Mouse (Mus musculus): ENCODE results near the gene Mansc4. TPM values are rescaled to one million over a fixed set of nuclear protein-coding genes. Genes with fewer than 3 reads are reported as not detected.

The Mansc4 gene
- total and polyA plus RNA-seq, 3 experiments, result 0.21 TPM; not detected in 2

GRCm38 (mm10) chr6:147062694-147063093 lies 24.1 kb downstream of the Mansc4 start:
- Histone ChIP-seq H3K9me3 (replicated peaks; ENCODE audit: insufficient read depth, low read length) (no peaks in the 10 kb centered on the region), H3K79me2 (ENCODE audit: control insufficient read depth, insufficient read depth, low read length, poor library complexity) (no peaks in the 10 kb centered on the region), H3K27ac (ENCODE audit: control insufficient read depth, low read depth, low read length) (no peak overlapping the region), H3K9ac (ENCODE audit: control insufficient read depth, low read depth, low read length, poor library complexity, severe bottlenecking) (no peak overlapping the region), H3K4me3 (ENCODE audit: control insufficient read depth in 1 of 2, insufficient read depth in 1 of 2, low read depth in 2 of 2, low read length in 2 of 2) (no peak overlapping the region), H3K27me3 (ENCODE audit: control insufficient read depth in 1 of 2, insufficient read depth in 2 of 2, low read length in 2 of 2) (no peaks in the 10 kb centered on the region), H3K4me1 (ENCODE audit: control insufficient read depth in 1 of 2, insufficient read depth in 2 of 2, low read length in 2 of 2) (no peaks in the 10 kb centered on the region), H3K36me3 (ENCODE audit: control insufficient read depth in 1 of 2, insufficient read depth in 2 of 2, low read length in 2 of 2) (peaks cover 0 to 7% of the 10 kb centered on the region in 2 experiments; a peak in 2 of 4 replicates)
- no peak for DNase-seq (ENCODE audit: low read depth, low spot score)
- TF ChIP-seq HCFC1 (IDR thresholded peaks at IDR 0.05; ENCODE audit: low read depth, low read length), result no peak
- TF ChIP-seq POLR2AphosphoS2 (IDR thresholded peaks at IDR 0.05; ENCODE audit: low read length), result no peak
- no peak for TF ChIP-seq TCF12 (IDR thresholded peaks at IDR 0.05; ENCODE audit: low read depth, low read length)
- TF ChIP-seq JUND (IDR thresholded peaks at IDR 0.05; ENCODE audit: low read depth, low read length), result no peak
- TF ChIP-seq USF1 (IDR thresholded peaks at IDR 0.05; ENCODE audit: low read depth, low read length), result no peak
- TF ChIP-seq TAL1 (IDR thresholded peaks at IDR 0.05; ENCODE audit: low read length), result no peak
- TF ChIP-seq MAZ (IDR thresholded peaks at IDR 0.05; ENCODE audit: low read depth, low read length), result no peak
- TF ChIP-seq MEF2A (IDR thresholded peaks at IDR 0.05; ENCODE audit: extremely low read depth, insufficient replicate concordance, low read depth, low read length, poor library complexity, severe bottlenecking), result no peak
- TF ChIP-seq ZNF384 (IDR thresholded peaks at IDR 0.05; ENCODE audit: low read depth, low read length), result no peak
- TF ChIP-seq POLR2AphosphoS5 (IDR thresholded peaks at IDR 0.05; ENCODE audit: borderline replicate concordance, low read depth, low read length), result no peak
- no peak for TF ChIP-seq UBTF (IDR thresholded peaks at IDR 0.05; ENCODE audit: borderline replicate concordance, insufficient read depth, low read depth, low read length)
- no peak for TF ChIP-seq EP300 (IDR thresholded peaks at IDR 0.05; ENCODE audit: low read depth in 1 of 2, low read length in 2 of 2)
- TF ChIP-seq ELF1 (IDR thresholded peaks at IDR 0.05; ENCODE audit: low read depth, low read length), result no peak
- TF ChIP-seq SMC3 (IDR thresholded peaks at IDR 0.05; ENCODE audit: low read depth, low read length), result no peak

- TF ChIP-seq MYC (IDR thresholded peaks at IDR 0.05; ENCODE audit: low read depth, low read length), result no peak
- TF ChIP-seq CHD2 (IDR thresholded peaks at IDR 0.05; ENCODE audit: low read length), result no peak
- no peak for TF ChIP-seq GABPA (IDR thresholded peaks at IDR 0.05; ENCODE audit: low read depth, low read length)
- TF ChIP-seq USF2 (IDR thresholded peaks at IDR 0.05; ENCODE audit: borderline replicate concordance in 1 of 2, insufficient read depth in 1 of 2, low read depth in 1 of 2, low read length in 2 of 2), result no peak
- no peak for TF ChIP-seq SMC3 (IDR thresholded peaks at IDR 0.05; ENCODE audit: low read depth, low read length)
- no peak for TF ChIP-seq HCFC1 (IDR thresholded peaks at IDR 0.05; ENCODE audit: low read depth, low read length)
- no peak for TF ChIP-seq RCOR1 (IDR thresholded peaks at IDR 0.05; ENCODE audit: low read depth, low read length)
- no peak for TF ChIP-seq CTCF (IDR thresholded peaks at IDR 0.05 in 2 of 3, conservative IDR thresholded peaks at IDR 0.05 in 1 of 3; ENCODE audit: control insufficient read depth in 1 of 3, insufficient read depth in 1 of 3, low read depth in 2 of 3, low read length in 3 of 3, poor library complexity in 1 of 3, severe bottlenecking in 1 of 3)
- no peak for TF ChIP-seq ZMIZ1 (IDR thresholded peaks at IDR 0.05; ENCODE audit: low read depth, low read length)
- TF ChIP-seq EP300 (IDR thresholded peaks at IDR 0.05; ENCODE audit: low read depth in 1 of 2, low read length in 2 of 2), result no peak
- TF ChIP-seq SIN3A (IDR thresholded peaks at IDR 0.05; ENCODE audit: low read length), result no peak
- no peak for TF ChIP-seq MAFK (IDR thresholded peaks at IDR 0.05; ENCODE audit: borderline replicate concordance, low read depth, low read length)
- TF ChIP-seq ETS1 (IDR thresholded peaks at IDR 0.05; ENCODE audit: low read depth, low read length), result no peak
- no peak for TF ChIP-seq MAZ (IDR thresholded peaks at IDR 0.05; ENCODE audit: low read depth, low read length)
- no peak for TF ChIP-seq TBP (IDR thresholded peaks at IDR 0.05; ENCODE audit: low read depth, low read length)
- TF ChIP-seq POLR2AphosphoS2 (IDR thresholded peaks at IDR 0.05; ENCODE audit: low read length), result no peak
These were observed 24.8 kb downstream of the Mansc4 start for GRCm38 (mm10) chr6:147062034-147062433.

More at GRCm38 (mm10) chr6:147062034-147062433, 24.8 kb downstream of the Mansc4 start:
- Histone ChIP-seq H3K27me3 (ENCODE audit: control insufficient read depth in 1 of 2, insufficient read depth in 2 of 2, low read length in 2 of 2) (no peaks in the 10 kb centered on the region), H3K4me3 (ENCODE audit: control insufficient read depth in 1 of 2, insufficient read depth in 1 of 2, low read depth in 2 of 2, low read length in 2 of 2) (no peak overlapping the region), H3K79me2 (ENCODE audit: control insufficient read depth, insufficient read depth, low read length, poor library complexity) (no peaks in the 10 kb centered on the region), H3K36me3 (ENCODE audit: control insufficient read depth in 1 of 2, insufficient read depth in 2 of 2, low read length in 2 of 2) (peaks cover 0 to 10% of the 10 kb centered on the region in 2 experiments; a peak in 2 of 4 replicates), H3K9ac (ENCODE audit: control insufficient read depth, low read depth, low read length, poor library complexity, severe bottlenecking) (no peak overlapping the region), H3K27ac (ENCODE audit: control insufficient read depth, low read depth, low read length) (no peak overlapping the region), H3K4me1 (ENCODE audit: control insufficient read depth in 1 of 2, insufficient read depth in 2 of 2, low read length in 2 of 2) (no peaks in the 10 kb centered on the region), H3K9me3 (replicated peaks; ENCODE audit: insufficient read depth, low read length) (no peaks in the 10 kb centered on the region)
- no peak for DNase-seq (ENCODE audit: low read depth, low spot score)
